Mouse (Mus musculus) midbrain, embryonic 11.5 days (tissue): ENCODE measurements at regions not wholly inside any gene's neighbourhood (a gene's known extent, or its start where the extent isn't known, plus 50 kb on each side); places are given as distances from the start of the nearest gene placed in this dataset.

Source experiments
- ATAC-seq: fragments of 200-750 bp; cut with Nextera tagmentation; 2 replicates; pipeline ENCODE4 v1.8.0; 2017; ENCODE audit warnings: moderate TSS enrichment, moderate library complexity; ENCODE audit not compliant: low FRiP score
- DNase-seq: peaks from one replicate; pipeline ENCODE4 v3.0.0; 2015; ENCODE audit warnings: low spot score; ENCODE audit errors: missing footprints
- H3K27ac ChIP-seq: fragments of 300-500 bp; sonication (generic); 2 replicates; pipeline ENCODE4 v1.5.1; 2014; ENCODE audit warnings: low read depth, low read length
- H3K27me3 ChIP-seq: fragments of 300-500 bp; sonication (generic); 2 replicates; pipeline ENCODE4 v1.6.1; 2014; ENCODE audit warnings: mild to moderate bottlenecking, low read length, moderate library complexity, mixed read lengths; ENCODE audit not compliant: control insufficient read depth, insufficient read depth
- H3K36me3 ChIP-seq: fragments of 300-500 bp; sonication (generic); 2 replicates; pipeline ENCODE4 v1.6.1; 2014; ENCODE audit warnings: mild to moderate bottlenecking, low read length, moderate library complexity, mixed read lengths; ENCODE audit not compliant: control insufficient read depth, insufficient read depth
- H3K4me1 ChIP-seq: fragments of 300-500 bp; sonication (generic); 2 replicates; pipeline ENCODE4 v1.6.1; 2014; ENCODE audit warnings: low read length; ENCODE audit not compliant: control insufficient read depth, insufficient read depth
- H3K4me2 ChIP-seq: fragments of 300-500 bp; sonication (generic); 2 replicates; pipeline ENCODE4 v1.6.1; 2014; ENCODE audit warnings: mild to moderate bottlenecking, moderate library complexity
- H3K4me3 ChIP-seq: fragments of 300-500 bp; sonication (generic); 2 replicates; pipeline ENCODE4 v1.5.1; 2014; ENCODE audit warnings: low read depth, low read length
- H3K9ac ChIP-seq: fragments of 300-500 bp; sonication (generic); 2 replicates; pipeline ENCODE4 v1.6.1; 2014; ENCODE audit warnings: low read length
- H3K9me3 ChIP-seq: fragments of 300-500 bp; sonication (generic); 2 replicates; pipeline ENCODE4 v1.6.1; 2016; ENCODE audit warnings: low read length; ENCODE audit not compliant: control insufficient read depth
- WGBS: fragments of 180-500 bp; shearing (Covaris S2); extraction: QIAGEN DNeasy Blood & Tissue Kit; methylation state at CpG from one replicate; pipeline ENCODE4 v1.1.7; 2014; 5-methylcytosine and 5-hydroxymethylcytosine counted together

DNA sequence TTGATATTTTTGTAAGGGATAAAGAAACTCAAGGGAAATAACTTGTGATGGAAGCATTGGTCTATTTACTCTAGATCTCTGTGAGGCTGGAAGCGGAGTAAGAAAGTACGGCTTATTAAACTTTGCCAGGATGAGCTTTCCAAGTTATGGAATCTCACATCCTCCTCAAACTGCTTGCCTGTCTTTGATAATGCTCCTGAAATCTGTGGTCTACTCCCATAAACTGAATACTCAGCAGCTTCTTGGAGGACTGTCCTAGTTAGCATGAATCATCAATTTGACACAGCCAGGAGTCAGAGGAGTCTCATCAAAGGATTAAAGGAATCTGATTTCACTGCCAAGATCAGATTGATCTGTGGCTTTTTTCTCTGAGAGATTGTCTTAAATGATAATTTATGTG, 2753.0 kb upstream of the Lrrc6 start:
- Histone ChIP-seq H3K36me3 (no peaks in the 10 kb centered on the region), H3K9ac (no peak overlapping the region), H3K4me3 (no peak overlapping the region), H3K4me2 (no peak overlapping the region), H3K9me3 (no peaks in the 10 kb centered on the region), H3K27me3 (no peaks in the 10 kb centered on the region), H3K27ac (no peak overlapping the region), H3K4me1 (no peaks in the 10 kb centered on the region)
- ATAC-seq (no peak), DNase-seq (no peak)
- 90% methylated on average over 2 of the region's 2 CpGs for WGBS

DNA sequence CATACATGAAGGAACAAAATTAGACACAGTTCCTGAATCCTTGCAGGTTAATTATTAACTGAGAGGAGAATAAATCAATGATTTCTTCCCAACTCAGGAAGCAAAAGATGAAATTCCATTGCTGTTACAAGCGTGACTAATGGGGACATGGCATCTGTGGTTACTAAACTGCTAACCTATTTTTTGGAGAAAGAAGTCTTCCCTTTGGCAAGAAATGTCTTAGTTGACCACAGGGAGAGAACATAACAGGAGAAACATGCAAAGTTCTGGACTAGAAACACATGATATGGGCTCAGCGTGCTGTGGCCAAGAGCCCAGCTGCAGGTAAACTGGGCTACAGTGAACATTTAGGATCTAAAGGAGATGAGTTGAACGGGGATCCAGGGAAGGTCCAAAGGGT, 2751.4 kb upstream of the Lrrc6 start:
- Histone ChIP-seq H3K9me3 (no peaks in the 10 kb centered on the region), H3K9ac (no peak overlapping the region), H3K4me2 (no peak overlapping the region), H3K27me3 (no peaks in the 10 kb centered on the region), H3K4me3 (no peak overlapping the region), H3K27ac (no peak overlapping the region), H3K36me3 (no peaks in the 10 kb centered on the region), H3K4me1 (no peaks in the 10 kb centered on the region)
- no peak for DNase-seq
- 86% methylated on average over 3 of the region's 3 CpGs for WGBS
- no peak for ATAC-seq

DNA sequence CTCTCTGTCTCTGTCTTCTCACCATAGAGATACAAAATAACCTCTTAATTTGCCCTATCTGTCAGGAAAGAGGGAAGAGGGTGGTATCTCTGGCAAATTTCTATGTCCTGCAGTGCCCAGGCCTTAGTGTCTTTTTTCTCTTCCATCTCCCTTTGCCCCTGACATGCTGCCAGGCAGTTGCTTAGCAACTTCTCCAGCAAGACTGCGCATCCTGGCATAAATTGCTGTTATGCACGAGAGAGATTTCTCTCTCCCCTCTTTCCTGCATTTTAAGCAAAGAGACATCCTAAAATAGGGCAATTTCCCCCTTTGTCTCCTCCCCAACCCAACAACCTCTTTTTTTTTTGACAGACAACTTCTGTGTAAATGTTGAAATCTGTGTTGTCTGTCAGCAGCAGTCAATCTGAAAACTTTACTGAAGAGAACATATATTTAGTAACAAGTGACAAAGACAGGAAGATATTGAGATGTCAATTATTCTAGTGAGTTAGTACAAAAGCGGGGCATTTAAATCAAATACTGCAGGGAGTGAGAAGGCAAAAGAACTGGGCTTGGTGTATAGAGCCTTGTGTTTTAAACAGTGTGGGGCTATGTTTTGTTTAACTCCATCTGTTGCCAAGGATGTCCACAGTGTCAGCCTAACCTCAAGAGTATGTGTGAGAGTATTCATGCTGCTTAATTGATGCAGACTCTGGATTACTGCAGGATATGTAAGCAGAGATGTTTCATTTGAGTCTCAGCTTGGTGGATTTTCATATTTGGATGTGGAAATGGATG, 2745.7 kb upstream of the Lrrc6 start:
- Histone ChIP-seq H3K4me3 (no peak overlapping the region), H3K9me3 (no peaks in the 10 kb centered on the region), H3K9ac (no peak overlapping the region), H3K27me3 (no peaks in the 10 kb centered on the region), H3K36me3 (no peaks in the 10 kb centered on the region), H3K4me2 (no peak overlapping the region), H3K27ac (no peak overlapping the region), H3K4me1 (no peaks in the 10 kb centered on the region)
- DNase-seq (no peak), ATAC-seq (no peak)
- 65% methylated on average over 3 of the region's 3 CpGs for WGBS

DNA sequence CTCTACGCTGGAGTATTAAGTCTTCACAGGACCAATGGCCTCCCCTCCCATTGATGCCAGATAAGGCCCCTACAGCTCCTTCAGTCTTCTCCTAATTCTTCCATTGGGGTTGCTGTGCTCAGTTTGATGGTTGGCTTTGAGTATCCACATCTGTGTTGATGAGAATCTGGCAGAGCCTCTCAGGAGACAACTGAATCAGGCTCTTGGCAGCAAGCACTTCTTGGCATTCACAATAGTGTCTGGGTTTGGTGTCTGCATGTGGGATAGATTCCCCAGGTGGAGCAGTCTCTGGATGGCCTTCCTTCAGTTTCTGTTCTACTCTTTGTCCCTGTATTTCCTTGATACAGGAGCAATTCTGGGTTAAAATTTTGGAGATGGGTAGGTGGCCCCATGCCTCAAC, 2734.6 kb upstream of the Lrrc6 start:
- H3K9me3 ChIP-seq = no peaks in the 10 kb centered on the region

DNA sequence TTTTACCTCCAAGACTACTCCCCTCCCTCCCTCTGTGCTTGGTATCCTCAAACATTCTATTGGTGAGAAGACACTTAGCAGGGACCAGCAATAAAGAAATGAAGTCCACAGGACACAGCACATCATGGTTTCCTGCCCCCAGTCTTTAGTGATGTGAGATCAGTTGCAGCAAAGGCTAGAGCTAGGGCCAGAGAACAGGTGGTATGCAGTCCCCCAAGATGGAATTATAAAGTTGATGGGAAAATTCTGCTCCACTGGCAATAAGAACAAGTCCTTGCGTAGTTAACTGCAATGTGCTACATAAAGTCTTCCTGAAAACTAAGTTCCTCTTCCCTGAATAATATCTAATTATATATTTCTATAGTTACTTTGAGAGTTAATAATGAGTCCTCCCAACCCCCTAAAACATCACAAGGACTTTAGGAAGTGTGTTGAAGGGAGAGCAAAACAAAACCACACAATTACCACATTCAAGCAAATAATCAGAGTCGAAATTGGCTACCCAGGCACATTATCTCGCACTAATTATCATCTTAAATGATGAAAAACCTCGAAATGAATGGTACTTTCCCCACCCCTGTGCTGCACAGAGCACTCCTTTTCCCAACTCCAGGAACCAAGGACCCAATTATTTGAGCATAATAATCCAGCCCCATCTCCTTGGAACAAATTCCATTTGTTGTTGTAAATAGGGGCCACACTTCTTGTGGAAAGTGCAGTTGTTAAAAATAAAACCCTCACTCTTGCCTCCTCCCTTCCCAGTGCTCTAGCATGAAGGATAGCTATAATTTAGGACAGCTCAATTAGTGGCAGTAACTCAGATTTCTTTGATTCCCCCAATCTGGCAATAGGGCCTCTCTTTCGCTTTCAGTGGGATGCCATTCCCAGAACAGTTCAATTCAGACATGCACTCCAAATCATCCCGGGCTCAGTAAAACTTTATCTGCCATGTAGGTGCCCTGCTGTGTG, 2724.2 kb upstream of the Lrrc6 start:
- ATAC-seq (no peak), DNase-seq (no peak)
- Histone ChIP-seq H3K9me3 (no peaks in the 10 kb centered on the region), H3K4me2 (no peak overlapping the region), H3K9ac (no peak overlapping the region), H3K4me1 (no peaks in the 10 kb centered on the region), H3K4me3 (no peak overlapping the region), H3K27ac (no peak overlapping the region), H3K36me3 (no peaks in the 10 kb centered on the region), H3K27me3 (no peaks in the 10 kb centered on the region)
- WGBS = 80% methylated on average over 6 of the region's 6 CpGs

More for the DNA sequence above, 2734.6 kb upstream of the Lrrc6 start:
- 92% methylated on average over 1 of the region's 1 CpGs for WGBS
- no peak for DNase-seq
- Histone ChIP-seq H3K36me3 (no peaks in the 10 kb centered on the region), H3K27ac (no peak overlapping the region), H3K4me3 (no peak overlapping the region), H3K4me1 (no peaks in the 10 kb centered on the region), H3K27me3 (no peaks in the 10 kb centered on the region), H3K4me2 (no peak overlapping the region), H3K9ac (no peak overlapping the region)
- no peak for ATAC-seq

DNA sequence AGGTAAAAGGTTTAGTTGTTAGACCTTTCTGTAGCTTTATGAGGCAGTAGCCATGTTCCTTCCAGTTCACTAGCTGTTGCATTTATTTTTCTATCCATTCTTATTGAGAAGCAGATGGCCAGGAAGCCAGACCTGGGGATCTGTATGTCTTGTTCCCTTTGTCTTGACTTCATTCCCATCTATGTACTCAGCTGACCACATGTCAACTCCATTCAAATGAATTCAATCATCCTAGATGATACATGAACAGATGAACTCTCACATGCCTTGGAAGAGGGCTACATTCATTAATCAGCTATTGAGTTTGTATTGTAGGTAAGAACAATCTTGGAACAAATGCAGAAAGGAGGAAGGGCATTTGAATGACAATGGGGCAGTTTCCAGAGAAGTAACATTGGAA, 2722.7 kb upstream of the Lrrc6 start:
- Histone ChIP-seq H3K9ac (no peak overlapping the region), H3K27ac (no peak overlapping the region), H3K4me1 (no peaks in the 10 kb centered on the region), H3K36me3 (no peaks in the 10 kb centered on the region), H3K9me3 (no peaks in the 10 kb centered on the region), H3K4me3 (no peak overlapping the region), H3K4me2 (no peak overlapping the region), H3K27me3 (no peaks in the 10 kb centered on the region)
- no peak for ATAC-seq
- DNase-seq = no peak

DNA sequence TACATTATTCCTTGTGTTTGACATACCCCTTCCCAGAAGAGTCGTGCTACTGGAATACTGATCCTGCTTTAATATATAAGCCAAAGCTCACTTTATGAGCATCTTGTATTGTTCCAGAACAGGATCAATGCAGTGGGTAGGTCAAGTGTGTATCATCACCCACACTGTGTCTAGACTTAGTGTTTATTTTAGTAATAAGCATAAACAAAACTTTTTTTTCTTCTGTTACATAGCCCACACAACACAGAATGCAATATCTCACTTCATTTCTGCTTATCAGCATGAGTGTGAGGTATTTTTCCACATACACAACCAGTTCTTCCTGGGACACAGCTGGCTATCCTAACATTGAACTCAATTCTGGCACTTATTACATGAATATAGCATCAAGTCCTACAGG, 2721.7 kb upstream of the Lrrc6 start:
- Histone ChIP-seq H3K4me1 (no peaks in the 10 kb centered on the region), H3K36me3 (no peaks in the 10 kb centered on the region), H3K4me2 (no peak overlapping the region), H3K9ac (no peak overlapping the region), H3K4me3 (no peak overlapping the region), H3K27ac (no peak overlapping the region), H3K9me3 (no peaks in the 10 kb centered on the region), H3K27me3 (no peaks in the 10 kb centered on the region)
- ATAC-seq (no peak), DNase-seq (no peak)
- 81% methylated on average over 1 of the region's 1 CpGs for WGBS
